Mouse (Mus musculus): ENCODE results near the gene Dld.

Dld gene

GRCm38 (mm10) chr12:31321532-31321931, 29.7 kb downstream of the Dld start:
- no peak for DNase-seq (ENCODE audit: low read depth, low spot score)

- DNase-seq (ENCODE audit: low read depth, low spot score), result no peak
Measured at GRCm38 (mm10) chr12:31320817-31321216, 30.4 kb downstream of the Dld start.

- no peak for DNase-seq (ENCODE audit: low read depth, low spot score)
Measured at GRCm38 (mm10) chr12:31318409-31318963, 32.8 kb downstream of the Dld start.

GRCm38 (mm10) chr12:31317670-31318408, 33.4 kb downstream of the Dld start:
- no peak for DNase-seq (ENCODE audit: low read depth, low spot score)

- no peak for DNase-seq (ENCODE audit: low read depth, low spot score)
Measured at GRCm38 (mm10) chr12:31315961-31316360, 35.3 kb downstream of the Dld start.

- DNase-seq (ENCODE audit: low read depth, low spot score), result no peak
Measured at GRCm38 (mm10) chr12:31314310-31314709, 36.9 kb downstream of the Dld start.

- no peak for DNase-seq (ENCODE audit: low read depth, low spot score)
Measured at GRCm38 (mm10) chr12:31313136-31313535, 38.1 kb downstream of the Dld start.

- no peak for DNase-seq (ENCODE audit: low read depth, low spot score)
Measured at GRCm38 (mm10) chr12:31312281-31312680, 39.0 kb downstream of the Dld start.

- DNase-seq (ENCODE audit: low read depth, low spot score), result no peak
Measured at GRCm38 (mm10) chr12:31311671-31312265, 39.5 kb downstream of the Dld start.

GRCm38 (mm10) chr12:31310687-31311086, 40.6 kb downstream of the Dld start:
- no peak for DNase-seq (ENCODE audit: low read depth, low spot score)

GRCm38 (mm10) chr12:31307756-31308155, 43.5 kb downstream of the Dld start:
- DNase-seq (ENCODE audit: low read depth, low spot score), result no peak

- no peak for DNase-seq (ENCODE audit: low read depth, low spot score)
Measured at GRCm38 (mm10) chr12:31307011-31307410, 44.2 kb downstream of the Dld start.

- DNase-seq (ENCODE audit: low read depth, low spot score), result no peak
Measured at GRCm38 (mm10) chr12:31306075-31306675, 45.1 kb downstream of the Dld start.

GRCm38 (mm10) chr12:31302766-31303511, 48.3 kb downstream of the Dld start:
- DNase-seq (ENCODE audit: low read depth, low spot score), result no peak

GRCm38 (mm10) chr12:31302266-31302665, 49.0 kb downstream of the Dld start:
- no peak for DNase-seq (ENCODE audit: low read depth, low spot score)

GRCm38 (mm10) chr12:31300276-31300675, 51.0 kb downstream of the Dld start:
- DNase-seq (ENCODE audit: low read depth, low spot score), result no peak

GRCm38 (mm10) chr12:31299676-31300197, 51.5 kb downstream of the Dld start:
- no peak for DNase-seq (ENCODE audit: low read depth, low spot score)

- DNase-seq (ENCODE audit: low read depth, low spot score), result no peak
Measured at GRCm38 (mm10) chr12:31299126-31299525, 52.1 kb downstream of the Dld start.

GRCm38 (mm10) chr12:31298530-31298929, 52.7 kb downstream of the Dld start:
- DNase-seq (ENCODE audit: low read depth, low spot score), result no peak

GRCm38 (mm10) chr12:31298122-31298521, 53.1 kb downstream of the Dld start:
- DNase-seq (ENCODE audit: low read depth, low spot score), result no peak

GRCm38 (mm10) chr12:31296097-31296496, 55.2 kb downstream of the Dld start:
- DNase-seq (ENCODE audit: low read depth, low spot score), result no peak

- no peak for DNase-seq (ENCODE audit: low read depth, low spot score)
Measured at GRCm38 (mm10) chr12:31295505-31295904, 55.7 kb downstream of the Dld start.

Data from WW6 (cell line).